Mouse (Mus musculus) B cell, adult 62 days (primary cell): ENCODE data around the gene Zfp597. TPM values are rescaled to one million over a fixed set of nuclear protein-coding genes. Genes with fewer than 3 reads are reported as not detected.

ENCODE experiments used
- total RNA-seq: library from RNA; stranded (reverse); gene quantifications from 4 replicates; pipeline ENCODE4 v1.2.4, GENCODE M21; 2023

The Zfp597 gene
- 29.5 to 37.1 TPM (median 34.5 TPM) in 4 replicates for total RNA-seq

GRCm38 (mm10) chr16:3884201-3885064 is at the start of gene Zfp597, which contains the start of gene Gm20695:
Gene Zfp597, minus strand, starts transcription at chr16:3884561.
Gene Gm20695, plus strand, starts transcription at chr16:3884648.

GRCm38 (mm10) chr16:3908537-3909111 is 24.3 kb upstream of the Zfp597 start, which contains the start of the genes 1700037C18Rik and Cluap1:
Gene 1700037C18Rik, minus strand, starts transcription at chr16:3908689.
Gene Cluap1, plus strand, starts transcription at chr16:3908801.

DNA sequence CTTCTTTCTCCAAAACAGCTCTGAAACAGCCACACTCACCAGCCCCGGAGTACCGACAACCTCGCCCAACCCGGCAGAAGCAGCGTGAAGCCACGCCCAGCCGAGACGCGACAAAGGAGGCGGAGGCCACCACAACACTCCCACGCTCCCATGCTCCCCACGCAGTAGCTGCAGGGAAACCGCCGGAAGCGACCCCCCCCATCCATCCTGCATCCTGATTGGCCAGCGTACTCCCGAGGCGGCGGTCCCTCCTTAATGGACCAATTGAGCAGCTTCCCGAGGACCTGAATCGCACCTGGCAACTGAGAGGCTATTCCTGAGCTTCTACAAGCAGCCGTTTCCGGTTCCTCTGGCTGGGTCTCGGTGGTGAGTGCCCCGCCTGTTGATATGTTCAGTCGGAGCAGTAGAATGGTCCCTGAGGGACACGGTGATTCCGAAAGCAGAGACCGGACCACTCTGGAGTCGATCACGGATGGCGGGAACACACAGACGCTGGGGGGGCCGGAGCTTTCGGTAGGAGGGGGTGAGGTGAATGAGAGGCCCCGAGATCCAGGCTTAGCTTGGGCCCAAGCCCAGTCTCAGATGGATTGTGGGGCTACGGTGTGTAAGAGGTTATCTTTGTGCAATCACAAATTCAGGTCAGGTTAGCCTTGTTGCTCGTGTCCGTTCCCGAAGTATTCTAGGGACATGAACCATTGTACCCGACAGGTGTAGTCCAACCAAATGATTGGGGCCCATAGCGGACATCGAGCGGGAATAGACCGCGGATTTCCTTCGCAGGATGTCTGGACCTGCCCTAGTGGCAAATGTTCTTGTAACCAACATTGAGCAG is 11.9 kb downstream of the Zfp597 start, which contains the start of gene Naa60:
Naa60 (plus strand) TSS at position 160 of the 832 bp plus-strand sequence.

GRCm38 (mm10) chr16:3846711-3847518 is 37.4 kb downstream of the Zfp597 start, which contains the start of gene Zfp174:
Gene Zfp174, plus strand, starts transcription at chr16:3847268.

GRCm38 (mm10) chr16:3830588-3831109 is 53.7 kb downstream of the Zfp597 start, which contains the start of gene Olfr15:
Gene Olfr15, plus strand, starts transcription at chr16:3830878.

Other genes with a start within 250 kb of the Zfp597 start
- gene Mefv, start 166.5 kb downstream of the Zfp597 start, total RNA-seq: not detected in 4 replicates
- gene Zfp263, start 140.5 kb downstream of the Zfp597 start, total RNA-seq: 56.0 to 68.2 TPM (median 63.3 TPM) in 4 replicates
- gene Olfr15, start 53.7 kb downstream of the Zfp597 start, total RNA-seq: not detected in 4 replicates
- gene Zfp174, start 37.3 kb downstream of the Zfp597 start, total RNA-seq: 0.27 to 0.92 TPM (median 0.75 TPM) in 4 replicates
- 80.0 to 85.6 TPM (median 83.0 TPM) in 4 replicates for gene Naa60, start 12.2 kb downstream of the Zfp597 start, total RNA-seq
- gene Gm20695, start 87 bp upstream of the Zfp597 start, total RNA-seq: not detected in 4 replicates
- 6.6 to 7.9 TPM (median 7.0 TPM) in 4 replicates for gene 1700037C18Rik, start 24.1 kb upstream of the Zfp597 start, total RNA-seq
- gene Cluap1, start 24.2 kb upstream of the Zfp597 start, total RNA-seq: 24.5 to 34.0 TPM (median 28.1 TPM) in 4 replicates
- gene Nlrc3, start 92.1 kb upstream of the Zfp597 start, total RNA-seq: 36.8 to 41.2 TPM (median 38.1 TPM) in 4 replicates
- 96.0 to 109 TPM (median 102 TPM) in 4 replicates for gene Slx4, start 119.2 kb upstream of the Zfp597 start, total RNA-seq
- not detected in 4 replicates for gene Dnase1, start 152.4 kb upstream of the Zfp597 start, total RNA-seq
- 65.4 to 81.7 TPM (median 74.3 TPM) in 4 replicates for gene Trap1, start 193.3 kb upstream of the Zfp597 start, total RNA-seq